Mouse (Mus musculus): ENCODE data around the gene Tmem87b.

The Tmem87b gene

GRCm38 (mm10) chr2:128817786-128818681, at the start of gene Tmem87b:
TSS of gene Tmem87b (plus strand) at chr2:128818118.
- peak; percentile 96 for DNase-seq (ENCODE audit: low read depth, low spot score)

- no peak for DNase-seq (ENCODE audit: low read depth, low spot score)
Measured at GRCm38 (mm10) chr2:128768545-128769247, 49.2 kb upstream of the Tmem87b start.

GRCm38 (mm10) chr2:128770557-128770956, 47.4 kb upstream of the Tmem87b start:
- DNase-seq (ENCODE audit: low read depth, low spot score), result no peak

GRCm38 (mm10) chr2:128771048-128771447, 46.9 kb upstream of the Tmem87b start:
- DNase-seq (ENCODE audit: low read depth, low spot score), result no peak

GRCm38 (mm10) chr2:128771750-128772338, 46.1 kb upstream of the Tmem87b start:
- DNase-seq (ENCODE audit: low read depth, low spot score), result no peak

GRCm38 (mm10) chr2:128782231-128782630, 35.7 kb upstream of the Tmem87b start:
- no peak for DNase-seq (ENCODE audit: low read depth, low spot score)

GRCm38 (mm10) chr2:128783660-128784345, 34.1 kb upstream of the Tmem87b start:
- DNase-seq (ENCODE audit: low read depth, low spot score), result peak; percentile 25

GRCm38 (mm10) chr2:128784814-128785213, 33.1 kb upstream of the Tmem87b start:
- no peak for DNase-seq (ENCODE audit: low read depth, low spot score)

- no peak for DNase-seq (ENCODE audit: low read depth, low spot score)
Measured at GRCm38 (mm10) chr2:128786341-128786740, 31.6 kb upstream of the Tmem87b start.

- no peak for DNase-seq (ENCODE audit: low read depth, low spot score)
Measured at GRCm38 (mm10) chr2:128786795-128787194, 31.1 kb upstream of the Tmem87b start.

- DNase-seq (ENCODE audit: low read depth, low spot score), result no peak
Measured at GRCm38 (mm10) chr2:128787805-128788204, 30.1 kb upstream of the Tmem87b start.

- no peak for DNase-seq (ENCODE audit: low read depth, low spot score)
Measured at GRCm38 (mm10) chr2:128790875-128791614, 26.9 kb upstream of the Tmem87b start.

- no peak for DNase-seq (ENCODE audit: low read depth, low spot score)
Measured at GRCm38 (mm10) chr2:128793958-128794357, 24.0 kb upstream of the Tmem87b start.

GRCm38 (mm10) chr2:128796463-128796862, 21.5 kb upstream of the Tmem87b start:
- DNase-seq (ENCODE audit: low read depth, low spot score), result no peak

GRCm38 (mm10) chr2:128803441-128803840, 14.5 kb upstream of the Tmem87b start:
- no peak for DNase-seq (ENCODE audit: low read depth, low spot score)

- no peak for DNase-seq (ENCODE audit: low read depth, low spot score)
Measured at GRCm38 (mm10) chr2:128805341-128805740, 12.6 kb upstream of the Tmem87b start.

GRCm38 (mm10) chr2:128806561-128806960, 11.4 kb upstream of the Tmem87b start:
- no peak for DNase-seq (ENCODE audit: low read depth, low spot score)

GRCm38 (mm10) chr2:128812761-128813160, 5.2 kb upstream of the Tmem87b start:
- no peak for DNase-seq (ENCODE audit: low read depth, low spot score)

GRCm38 (mm10) chr2:128816311-128816710, 1.6 kb upstream of the Tmem87b start:
- DNase-seq (ENCODE audit: low read depth, low spot score), result no peak

GRCm38 (mm10) chr2:128816916-128817315, 1.0 kb upstream of the Tmem87b start:
- DNase-seq (ENCODE audit: low read depth, low spot score), result no peak

GRCm38 (mm10) chr2:128817387-128817785, 532 bp upstream of the Tmem87b start:
- DNase-seq (ENCODE audit: low read depth, low spot score), result peak; percentile 76

Measured in mesoderm, embryonic 11.5 days (tissue).